Mouse (Mus musculus) frontal cortex, postnatal 36 days (tissue): ENCODE data around the gene Nat8f1.
A peak's percentile ranks its signal among the peaks of the same experiment; 100 is the strongest.
"Not testable (repeated sequence)": the region's sequence is repeated elsewhere in the genome, so short reads cannot be mapped to it uniquely, and the experiment has no call there.

Experiments used
- DNase-seq, 2 experiments: peaks; one replicate each; pipeline ENCODE4 v3.0.0; 2022; ENCODE audit warnings: low spot score in 2 of 2

Gene Nat8f1

DNA sequence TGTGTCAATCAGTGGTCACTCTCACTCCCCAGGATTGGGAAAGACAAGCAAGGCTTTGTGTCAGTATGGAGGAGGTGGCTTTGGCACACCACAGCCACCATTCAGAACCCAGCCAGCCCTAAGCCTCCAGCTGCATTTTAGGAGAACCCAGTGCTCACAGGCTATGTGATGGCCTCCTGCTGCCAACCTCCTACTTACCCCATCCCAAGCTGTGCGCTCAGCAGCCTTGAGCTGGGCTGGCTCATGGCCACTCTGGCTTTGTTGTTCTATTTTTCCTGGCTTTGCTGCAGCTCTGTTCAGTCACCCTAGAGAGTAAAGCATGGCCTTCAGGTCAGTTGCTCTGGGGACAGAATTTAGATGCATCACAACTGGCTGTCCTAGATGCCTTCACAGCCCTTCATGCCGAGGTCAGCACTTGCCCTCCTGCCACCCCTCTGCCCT lies 8.6 kb downstream of the Nat8f1 start:
- DNase-seq = peak; percentile 26 to 68

DNA sequence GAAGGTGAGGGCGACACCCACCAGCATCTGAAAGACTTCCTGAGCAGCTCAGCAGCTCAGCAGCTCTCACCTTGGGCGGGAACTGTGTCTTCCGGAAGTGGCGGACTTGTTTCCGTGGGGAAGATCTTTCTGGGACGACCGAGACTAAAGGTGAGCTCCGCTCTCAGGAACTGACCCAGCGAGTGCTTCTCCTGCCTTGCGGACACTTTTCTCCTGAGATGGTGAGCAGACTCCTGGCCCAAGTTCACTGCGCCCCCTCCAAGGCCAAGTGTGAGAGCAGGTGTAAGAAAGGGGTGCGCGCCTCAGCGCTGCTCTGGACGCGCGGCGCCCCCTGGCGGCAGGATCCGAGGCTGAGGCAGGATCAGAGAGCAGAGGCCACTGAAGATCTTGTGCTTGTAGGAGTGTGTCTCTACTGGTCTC lies 10.8 kb downstream of the Nat8f1 start, which contains the start of gene Nat8f4:
Gene Nat8f4 (minus strand): TSS at position 243 of the 420 bp plus-strand sequence.
- DNase-seq = peak; percentile 83 to 88

GRCm38 (mm10) chr6:85902303-85902702 lies 13.2 kb downstream of the Nat8f1 start:
- no peak for DNase-seq

GRCm38 (mm10) chr6:85898596-85899475 lies 16.7 kb downstream of the Nat8f1 start:
- not testable (repeated sequence) for DNase-seq

DNA sequence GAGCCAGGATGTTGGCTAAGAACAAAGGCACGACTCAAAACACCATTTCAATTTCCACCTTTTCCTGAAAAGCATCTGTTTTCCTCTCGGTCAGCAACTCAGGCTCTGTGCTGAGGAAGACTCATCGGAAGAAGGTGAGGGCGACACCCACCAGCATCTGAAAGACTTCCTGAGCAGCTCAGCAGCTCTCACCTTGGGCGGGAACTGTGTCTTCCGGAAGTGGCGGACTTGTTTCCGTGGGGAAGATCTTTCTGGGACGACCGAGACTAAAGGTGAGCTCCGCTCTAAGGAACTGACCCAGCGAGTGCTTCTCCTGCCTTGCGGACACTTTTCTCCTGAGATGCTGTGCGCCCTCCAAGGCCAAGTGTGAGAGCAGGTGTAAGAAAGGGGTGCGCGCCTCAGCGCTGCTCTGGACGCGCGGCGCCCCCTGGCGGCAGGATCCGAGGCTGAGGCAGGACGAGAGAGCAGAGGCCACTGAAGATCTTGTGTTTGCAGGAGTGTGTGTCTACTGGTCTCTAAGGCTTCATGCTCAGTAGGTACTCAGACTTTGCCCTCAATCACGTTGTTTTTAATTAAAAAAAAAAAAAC lies 20.3 kb downstream of the Nat8f1 start:
- DNase-seq = peak in 1 of 2 experiments; percentile 15

DNA sequence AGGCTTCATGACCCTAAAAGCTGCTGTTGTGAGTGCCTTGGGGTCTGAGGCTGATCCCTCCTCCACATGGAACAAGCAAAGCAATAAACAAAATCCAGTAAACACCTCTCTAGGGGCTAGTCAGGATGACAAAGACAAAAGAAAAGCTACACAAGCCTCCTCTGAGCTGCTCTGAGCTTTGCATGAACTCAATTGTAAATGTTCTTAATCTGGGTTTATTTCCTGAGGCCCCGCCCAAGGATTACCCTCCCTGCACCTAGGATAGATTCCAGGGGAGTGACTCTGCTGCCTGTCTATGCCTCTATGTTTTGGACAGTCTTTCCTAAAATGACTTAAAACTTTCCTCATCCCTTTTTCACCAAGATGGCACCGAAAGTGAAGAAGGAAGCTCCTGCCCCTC lies 26.5 kb downstream of the Nat8f1 start:
- DNase-seq = no peak

GRCm38 (mm10) chr6:85884311-85884710 lies 31.2 kb downstream of the Nat8f1 start:
- no peak for DNase-seq

- DNase-seq = not testable (repeated sequence)
Observed at GRCm38 (mm10) chr6:85883246-85883645, 32.2 kb downstream of the Nat8f1 start.

DNA sequence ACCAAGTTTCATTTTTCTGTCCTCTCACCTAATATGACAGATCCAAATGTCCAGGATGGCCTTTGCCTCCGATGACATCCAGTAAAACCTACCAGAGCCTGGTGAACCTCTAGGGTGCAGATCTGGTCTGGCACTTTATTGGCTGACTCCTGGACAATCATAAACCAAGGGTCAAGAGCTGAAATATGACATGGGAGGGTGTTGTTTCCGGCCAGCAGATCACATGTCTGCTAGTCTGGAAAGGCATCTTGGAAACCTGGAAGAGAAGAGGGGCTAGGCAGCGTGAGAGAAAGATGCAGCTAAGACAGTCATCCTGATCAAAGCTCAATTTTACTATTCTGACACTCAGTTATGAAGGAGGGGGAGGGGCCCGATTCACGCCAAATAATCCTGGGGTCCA lies 46.5 kb downstream of the Nat8f1 start, which contains the start of gene Nat8f2:
Gene Nat8f2 (minus strand): TSS at position 153 of the 400 bp plus-strand sequence.
- DNase-seq = not testable (repeated sequence)

- DNase-seq = no peak
Observed at GRCm38 (mm10) chr6:85867726-85868690, 47.5 kb downstream of the Nat8f1 start.

DNA sequence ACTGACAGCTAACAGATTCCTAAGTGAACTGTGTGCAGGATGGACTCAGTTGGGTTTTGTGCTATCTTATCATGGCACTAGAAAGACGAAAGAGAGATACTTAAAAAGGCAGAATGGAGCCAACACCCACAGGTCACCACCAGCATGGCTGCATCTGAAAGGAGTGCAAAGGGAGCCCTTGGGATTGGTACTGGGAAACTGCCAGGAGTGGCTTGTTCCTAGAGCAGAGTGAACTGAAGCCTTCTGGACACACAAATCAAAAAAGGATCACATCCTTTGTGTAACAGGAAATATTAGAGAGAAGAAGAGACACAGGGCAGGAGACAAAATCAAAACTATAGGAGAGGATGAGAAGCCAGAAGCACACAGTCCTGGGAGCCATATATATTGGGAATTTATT lies 48.5 kb downstream of the Nat8f1 start:
- not testable (repeated sequence) for DNase-seq

- DNase-seq = not testable (repeated sequence)
Observed at GRCm38 (mm10) chr6:85866166-85866565, 49.3 kb downstream of the Nat8f1 start.

DNA sequence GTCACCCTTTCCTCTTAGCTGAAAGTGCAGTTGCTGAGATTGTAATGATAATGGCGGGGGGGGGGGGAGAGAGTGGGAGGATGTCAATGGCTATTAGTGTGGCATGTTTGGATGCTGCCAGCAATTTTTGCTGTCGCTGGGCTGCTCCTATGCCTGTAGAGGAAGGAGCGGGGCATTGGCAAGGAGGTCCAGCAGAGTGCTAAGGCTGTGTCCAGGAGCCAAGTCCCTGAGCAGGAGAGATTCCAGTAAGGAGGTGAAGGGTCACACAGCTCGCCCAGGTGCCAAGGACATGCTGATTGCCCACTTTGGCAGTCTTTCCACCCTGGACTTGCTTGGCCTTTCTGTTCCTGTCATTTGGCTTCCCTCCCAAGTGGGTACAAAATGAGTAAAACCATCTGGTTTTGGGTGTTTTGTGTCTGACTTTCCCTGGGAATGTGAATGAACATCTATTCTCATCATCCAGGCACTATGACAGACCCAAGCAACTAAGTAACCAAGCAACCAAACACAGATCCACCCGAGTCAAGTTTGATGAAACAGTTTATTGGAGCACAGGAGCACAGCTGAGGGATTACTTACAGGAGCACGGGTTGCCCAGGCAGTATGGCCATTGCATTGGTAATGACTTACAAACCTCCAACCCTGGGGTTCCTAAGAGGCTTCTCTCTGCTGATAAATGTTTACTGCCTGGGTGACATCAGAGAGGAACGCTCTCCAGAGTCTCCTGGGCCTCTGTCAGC lies 50.4 kb downstream of the Nat8f1 start:
- DNase-seq = not testable (repeated sequence)

DNA sequence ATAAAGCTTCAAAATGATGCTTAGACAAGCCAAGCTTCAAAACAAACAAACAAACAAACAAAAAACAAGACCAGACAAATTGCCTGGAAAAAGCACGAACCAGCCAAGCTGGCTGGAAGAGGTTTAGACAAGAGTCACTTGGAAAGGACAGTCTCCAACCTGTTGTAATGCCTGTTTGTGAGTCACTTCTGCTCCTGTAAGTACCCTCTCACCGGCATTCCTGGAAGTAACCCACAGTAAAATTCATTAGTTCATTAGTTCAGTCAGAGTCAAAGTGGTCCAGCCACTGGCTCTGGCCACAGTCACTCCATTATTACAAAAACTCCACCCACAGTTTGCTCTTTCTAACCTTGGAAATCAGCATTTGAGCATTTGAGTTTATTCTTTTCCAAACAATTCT lies 51.6 kb downstream of the Nat8f1 start:
- no peak for DNase-seq

DNA sequence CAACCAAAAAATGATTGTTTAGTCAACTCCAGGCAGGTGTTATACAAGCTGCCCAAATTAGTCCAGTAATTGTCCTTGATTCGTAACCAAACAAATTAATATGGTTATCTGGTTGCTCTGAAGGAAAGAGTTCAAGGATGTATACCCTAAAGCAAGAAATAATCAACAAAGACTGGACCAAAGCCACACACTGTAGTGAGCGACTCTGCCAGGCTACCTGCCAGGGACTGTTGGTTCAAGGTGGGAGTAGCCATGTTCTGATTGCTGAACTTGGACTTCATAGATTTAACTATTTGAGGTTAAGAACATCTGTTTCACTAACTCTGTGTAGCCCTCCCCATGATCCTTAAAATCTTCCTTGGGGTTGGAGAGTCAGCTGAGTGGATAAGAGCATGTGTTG lies 52.4 kb downstream of the Nat8f1 start:
- DNase-seq = no peak

- no peak for DNase-seq
Observed at GRCm38 (mm10) chr6:85862565-85862964, 52.9 kb downstream of the Nat8f1 start.

- DNase-seq = no peak
Observed at GRCm38 (mm10) chr6:85861247-85861646, 54.2 kb downstream of the Nat8f1 start.
